Mouse (Mus musculus): ENCODE results near the gene Cdc14a.

The Cdc14a gene

DNA sequence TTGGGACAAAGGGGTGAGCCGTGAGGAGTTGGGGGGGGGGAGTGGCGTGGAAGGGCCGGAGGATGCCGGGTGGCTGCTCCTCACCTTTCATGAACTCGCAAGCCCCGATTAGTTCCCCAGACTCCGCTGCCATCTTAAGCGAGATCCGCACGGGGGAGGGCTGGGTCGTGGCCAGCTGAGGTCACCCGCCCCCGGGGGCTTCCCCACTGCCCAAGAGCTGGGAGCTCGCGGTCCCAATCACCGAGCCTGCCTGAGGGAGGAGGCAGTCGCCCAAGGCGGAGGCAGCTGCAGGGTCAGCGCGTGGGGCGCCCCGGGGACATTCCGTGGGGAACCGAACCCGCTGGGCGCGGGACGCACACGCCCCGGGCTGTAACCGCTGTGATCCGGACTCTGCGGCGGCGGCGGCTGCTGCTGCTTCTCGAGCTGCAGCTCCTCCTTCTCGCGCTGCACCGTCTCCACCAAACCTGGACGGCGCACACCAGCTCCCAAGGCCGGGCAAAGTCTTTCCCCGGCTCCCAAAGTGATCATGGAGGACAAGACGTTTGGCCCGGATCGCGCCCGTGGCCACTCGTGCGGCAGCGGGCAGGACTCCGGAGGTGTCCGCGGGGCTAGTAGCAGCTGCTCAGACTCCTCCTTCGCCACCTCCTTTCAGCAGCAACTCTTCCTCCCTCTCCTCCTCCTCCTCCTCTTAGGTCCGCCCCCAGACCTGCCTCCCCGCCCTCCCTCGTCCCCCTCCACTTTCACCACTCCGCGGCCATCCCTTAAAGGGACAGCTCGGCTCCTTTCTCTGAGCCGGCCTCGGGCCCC lies at the start of gene Cdc14a:
Gene Cdc14a, minus strand, starts transcription at position 680 of the 807 bp plus-strand sequence.
- CTCF ChIA-PET: interaction anchor here (0.6 to 2.9 kb wide), 27 partner anchors 12 to 345 kb away, joined by 3 to 20 read pairs (median 4); partner anchors contain the start of genes Dbt (in 2 of the 4) and Rtca (in 2 of the 4)
- POLR2A ChIA-PET: interaction anchor here (0.5 to 2.5 kb wide), 44 partner anchors 9 to 734 kb away, joined by 3 to 15 read pairs (median 4); partner anchors contain the start of genes Dbt (in 2 of the 4), Sass6 (in 2 of the 4) and Rtca (in 1 of the 4)

DNA sequence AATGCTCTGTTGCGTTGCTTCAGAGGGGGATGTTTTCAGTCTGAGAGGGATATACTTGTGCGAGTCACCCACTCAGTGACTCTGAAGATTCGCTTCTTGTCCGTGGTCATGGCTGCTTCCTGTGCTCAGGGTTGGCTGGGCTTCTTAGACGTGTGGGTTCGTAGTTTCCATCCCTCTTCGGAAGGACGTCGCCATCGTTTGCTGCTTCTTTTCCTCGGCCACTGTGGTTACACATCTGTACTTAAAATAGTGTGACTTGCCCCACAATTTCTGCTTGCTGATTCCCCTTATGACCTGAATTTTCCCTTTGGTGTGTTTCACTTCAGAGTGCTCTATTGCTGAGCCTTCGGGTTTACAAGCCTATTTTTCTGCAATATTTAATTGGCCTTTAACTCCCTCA lies 41.9 kb upstream of the Cdc14a start:
- ChIA-PET POLR2A (no interaction called here), CTCF (no interaction called here)

DNA sequence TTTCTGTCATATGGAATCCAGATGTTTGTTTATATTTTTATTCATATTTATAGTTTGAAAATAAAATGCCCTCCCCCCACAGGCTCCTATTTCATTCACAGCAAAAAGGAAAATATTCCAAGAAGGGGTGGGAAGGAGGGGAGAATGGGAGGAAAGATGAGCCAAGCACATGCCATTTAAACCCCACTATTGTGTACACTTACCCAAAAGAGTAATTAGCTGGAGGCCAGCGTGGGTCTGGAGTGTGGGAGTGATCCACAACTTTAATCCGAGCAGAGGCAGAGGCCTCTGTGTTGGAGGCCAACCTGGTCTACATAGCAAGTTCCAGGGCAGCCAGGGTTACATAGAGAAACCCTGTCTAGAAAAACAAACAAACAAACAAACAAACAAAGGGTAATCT lies 40.5 kb upstream of the Cdc14a start:
- ChIA-PET POLR2A (no interaction called here), CTCF (no interaction called here)

DNA sequence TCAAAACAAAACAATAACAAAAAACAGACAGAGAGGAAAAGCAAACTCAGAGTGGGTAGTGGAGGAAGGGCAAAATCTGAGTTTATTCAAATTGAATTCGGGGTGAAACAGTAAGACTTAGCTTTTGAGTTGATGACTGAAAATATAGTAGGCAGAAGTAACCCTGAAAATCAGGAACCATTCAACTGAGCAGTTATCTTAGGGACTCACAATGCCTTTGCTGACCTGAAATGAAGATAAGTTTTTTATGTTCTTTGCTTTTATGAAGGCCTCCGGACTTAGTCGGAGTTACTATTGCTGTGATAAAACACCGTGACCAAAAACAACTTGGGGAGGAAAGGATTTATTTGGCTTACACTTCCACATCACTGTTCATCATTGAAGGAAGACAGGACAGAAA lies 37.2 kb upstream of the Cdc14a start:
- CTCF ChIA-PET: interaction anchor here in 1 of 4 experiments (0.6 kb wide), 1 partner anchor 37 kb away, joined by 3 read pairs; the partner anchor contains the start of gene Cdc14a
- POLR2A ChIA-PET: interaction anchor here in 1 of 4 experiments (1.3 kb wide), 1 partner anchor 10 kb away, joined by 5 read pairs; no protein-coding TSS in a partner anchor

DNA sequence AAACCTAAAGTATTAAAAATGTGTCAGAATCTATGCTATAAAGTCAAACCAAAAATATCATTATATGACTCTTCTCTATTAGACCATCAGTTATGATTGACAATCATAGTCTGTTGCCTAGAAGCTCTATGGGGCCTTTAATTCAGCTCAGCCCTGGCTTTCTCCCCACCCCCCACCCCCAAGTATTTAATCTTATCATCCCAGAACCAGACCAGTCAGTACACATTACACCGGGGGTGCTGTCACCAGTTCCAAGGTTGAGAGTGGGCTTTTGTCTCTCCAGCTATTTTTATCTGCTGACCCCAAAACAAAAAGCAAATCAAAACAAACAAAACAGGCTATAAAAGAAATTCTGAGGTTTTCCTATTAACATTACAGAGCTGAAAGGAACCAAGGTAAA lies 30.7 kb upstream of the Cdc14a start:
- POLR2A ChIA-PET: interaction anchor here in 1 of 4 experiments (0.6 to 1.2 kb wide), 2 partner anchors 14 to 56 kb away, joined by 3 read pairs; no protein-coding TSS in a partner anchor
- CTCF ChIA-PET: no interaction called here

DNA sequence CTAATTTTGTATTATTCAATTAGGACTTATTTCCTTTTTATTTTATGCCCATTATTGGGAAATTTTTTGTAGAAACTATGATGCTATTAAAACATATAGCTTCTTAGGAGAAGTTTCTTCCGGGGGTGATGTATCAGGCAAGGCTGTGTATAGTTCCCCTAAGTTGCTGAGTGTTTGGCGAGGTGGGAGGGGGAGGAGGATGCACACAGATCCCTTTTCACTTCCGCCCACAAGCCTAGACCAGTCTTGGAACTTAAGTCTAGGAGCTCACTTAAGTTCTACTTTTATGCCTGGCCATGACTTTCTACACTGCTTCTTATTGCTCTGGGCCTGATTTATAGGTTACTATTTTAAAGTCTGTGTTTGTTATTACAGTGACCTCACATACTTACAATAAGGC lies 26.9 kb upstream of the Cdc14a start:
- CTCF ChIA-PET: no interaction called here

DNA sequence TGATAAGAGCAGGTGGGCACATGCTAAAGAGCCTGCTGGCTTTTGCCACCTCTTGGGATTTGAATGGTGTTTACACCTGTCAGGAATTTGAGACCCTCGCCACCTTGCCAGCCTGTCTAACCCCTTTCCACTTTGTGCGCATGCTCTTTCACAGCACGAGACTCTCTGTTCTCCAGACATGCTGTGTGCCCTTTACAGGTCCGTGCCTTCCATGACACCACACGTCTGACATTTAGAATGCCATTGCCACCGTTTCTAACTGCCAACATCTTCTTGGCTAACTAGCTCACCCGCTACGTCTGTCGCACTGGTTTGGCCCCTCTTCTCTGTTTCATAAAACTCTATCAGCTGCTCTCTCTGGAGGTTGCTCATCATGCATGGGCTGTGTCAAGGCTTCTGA lies 20.5 kb upstream of the Cdc14a start:
- ChIA-PET CTCF (no interaction called here), POLR2A (interaction anchor here in 1 of 4 experiments (0.8 kb wide), 1 partner anchor 64 kb away, joined by 3 read pairs; no protein-coding TSS in a partner anchor)

More for the DNA sequence above, 26.9 kb upstream of the Cdc14a start:
- POLR2A ChIA-PET: interaction anchor here in 3 of 4 experiments (0.8 to 1.5 kb wide), 6 partner anchors 9 to 37 kb away, joined by 3 to 5 read pairs (median 3); partner anchors contain the start of gene Cdc14a (in 1 of the 3)

DNA sequence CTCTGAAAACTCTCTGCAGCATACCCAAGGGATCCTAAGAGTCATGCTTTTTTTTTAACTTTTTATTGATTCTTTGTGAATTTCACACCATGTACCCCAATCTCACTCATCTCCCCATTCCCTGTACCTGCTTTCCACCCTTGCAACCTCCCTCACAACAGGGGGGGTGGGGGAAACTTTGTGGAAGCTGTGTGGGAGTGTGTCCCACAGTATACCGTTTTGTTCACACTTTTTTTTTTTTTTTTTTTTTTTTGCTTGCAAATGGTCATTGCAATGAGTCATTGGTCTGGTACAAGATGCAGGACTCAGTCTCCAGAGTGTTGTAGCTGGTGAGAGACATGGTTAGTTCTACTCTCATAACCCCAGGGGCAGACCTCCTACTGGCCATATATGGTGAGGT lies 19.0 kb upstream of the Cdc14a start:
- ChIA-PET CTCF (interaction anchor here in 1 of 4 experiments (1.1 kb wide), 1 partner anchor 18 kb away, joined by 3 read pairs; no protein-coding TSS in a partner anchor), POLR2A (interaction anchor here in 1 of 4 experiments (1.1 to 1.3 kb wide), 2 partner anchors 20 to 34 kb away, joined by 3 to 10 read pairs; no protein-coding TSS in a partner anchor)

DNA sequence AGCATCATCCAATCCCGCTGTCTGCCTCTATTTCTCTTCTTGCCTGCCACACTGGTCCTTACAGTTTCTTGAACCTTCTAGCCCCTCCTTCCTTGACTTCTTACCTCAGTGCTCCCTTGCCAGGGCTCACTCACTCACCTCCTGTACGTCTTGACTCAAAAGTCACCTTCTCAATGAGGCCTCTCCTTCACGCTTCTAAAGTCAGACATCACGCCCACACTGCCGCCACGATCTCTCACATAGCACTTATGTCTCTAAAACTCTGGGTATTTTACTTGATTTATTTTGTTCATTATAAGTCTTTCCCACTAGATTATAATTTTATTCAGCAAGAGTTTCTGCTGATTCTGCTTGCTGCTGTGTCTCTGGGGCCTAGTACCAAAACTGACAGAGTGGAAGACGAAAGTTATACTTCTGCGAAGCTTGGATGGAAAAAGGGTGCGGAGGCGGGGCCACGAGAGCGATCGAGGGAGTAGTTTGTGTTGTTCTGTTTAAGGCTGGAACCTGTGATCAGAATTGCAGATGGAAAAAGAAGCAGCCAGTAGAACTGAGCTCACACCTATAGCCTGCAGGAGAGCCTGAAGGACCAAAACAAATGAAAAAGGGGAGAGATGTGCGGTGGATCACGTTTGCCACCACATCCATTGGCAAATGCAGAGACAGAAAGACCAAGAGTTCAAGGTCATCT lies 17.8 kb upstream of the Cdc14a start:
- CTCF ChIA-PET: interaction anchor here in 1 of 4 experiments (0.5 to 1.1 kb wide), 2 partner anchors 17 to 18 kb away, joined by 3 to 4 read pairs; partner anchors contain the start of gene Cdc14a
- POLR2A ChIA-PET: interaction anchor here in 1 of 4 experiments (0.7 to 1.3 kb wide), 4 partner anchors 9 to 33 kb away, joined by 3 to 10 read pairs (median 3); no protein-coding TSS in a partner anchor

DNA sequence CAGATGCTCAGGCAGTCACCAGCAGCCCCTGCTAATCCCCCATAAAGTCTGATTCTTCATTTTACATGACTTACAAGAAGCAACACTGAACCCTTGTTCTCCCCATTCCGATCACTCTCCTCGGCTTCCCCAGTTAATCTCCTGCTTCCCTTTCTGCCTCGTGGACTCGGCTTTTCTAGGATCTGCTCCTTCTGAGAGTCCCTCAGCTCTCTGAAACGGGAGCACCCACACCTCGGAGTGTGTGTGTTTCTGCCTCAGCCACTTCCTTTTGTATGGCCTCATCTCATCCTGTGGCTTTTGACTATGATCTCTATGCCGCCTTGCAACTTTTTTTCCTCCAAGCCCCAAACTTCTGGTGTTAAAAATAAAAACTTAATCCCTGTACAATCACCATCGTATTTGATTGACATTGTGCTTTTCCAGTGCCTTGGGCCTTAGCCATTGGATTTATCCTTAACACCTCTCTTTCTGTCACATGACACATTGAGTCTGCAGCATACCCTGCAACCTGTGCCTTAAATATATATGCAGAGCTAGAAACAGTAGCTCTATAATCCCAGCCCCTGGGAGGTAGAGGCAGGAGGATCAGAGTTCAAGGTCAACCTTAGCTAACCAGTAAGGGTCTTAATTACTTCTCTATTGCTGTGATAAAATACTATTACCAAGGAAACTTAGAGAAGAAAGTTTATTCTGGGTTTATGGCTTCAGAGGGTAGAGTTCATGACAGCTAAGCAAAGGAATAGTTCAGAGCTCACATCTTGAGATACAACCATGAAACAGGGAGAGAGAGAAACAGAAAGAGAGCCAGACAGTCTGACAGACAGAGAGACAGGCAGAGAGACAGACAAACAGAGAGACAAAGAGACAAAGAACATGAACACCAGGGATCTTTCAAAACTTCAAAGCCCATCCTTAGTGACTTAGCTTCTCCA lies 16.5 kb upstream of the Cdc14a start:
- CTCF ChIA-PET: no interaction called here
- POLR2A ChIA-PET: interaction anchor here in 2 of 4 experiments (0.5 to 1.4 kb wide), 5 partner anchors 8 to 107 kb away, joined by 3 to 5 read pairs (median 4); partner anchors contain the start of genes Cdc14a (in 1 of the 2) and Dbt (in 1 of the 2)

DNA sequence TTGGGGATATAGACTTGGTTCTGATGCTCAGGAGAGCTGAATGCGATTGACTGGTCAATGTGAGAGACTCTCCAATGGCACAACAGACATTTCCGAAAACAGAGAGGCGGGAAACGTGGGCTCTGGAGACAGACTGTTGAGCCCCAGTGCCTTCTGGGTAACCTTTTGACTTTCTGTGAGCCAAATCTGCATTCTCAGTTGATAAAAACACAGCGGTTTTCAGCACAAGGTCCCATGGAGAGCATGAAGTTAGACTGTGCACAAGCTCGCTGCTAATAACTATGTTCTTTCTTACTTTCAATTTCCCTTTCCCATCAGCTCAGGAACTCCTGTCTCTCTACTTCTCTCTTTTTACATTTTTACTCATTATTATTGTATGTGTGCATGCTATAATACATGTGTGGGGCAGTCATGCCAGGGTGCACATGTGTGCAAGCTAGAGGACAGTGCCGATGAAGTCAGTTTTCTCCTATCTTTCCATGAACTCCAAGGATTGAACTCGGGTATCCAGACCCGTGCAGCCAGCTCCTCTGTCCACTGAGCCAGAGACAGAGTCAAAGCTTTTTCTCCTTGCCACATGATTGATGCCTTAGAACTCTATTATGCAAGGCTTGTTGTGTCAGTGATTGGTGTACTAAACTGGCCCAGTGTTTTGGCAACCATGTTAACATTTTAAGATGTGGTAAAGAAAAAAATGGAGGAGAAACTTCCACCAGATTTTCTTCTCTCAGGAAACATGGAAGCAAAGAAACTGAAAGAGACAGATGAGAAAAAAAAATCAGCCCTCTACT lies 13.2 kb upstream of the Cdc14a start:
- ChIA-PET CTCF (no interaction called here), POLR2A (interaction anchor here in 2 of 4 experiments (0.6 to 0.7 kb wide), 2 partner anchors 14 to 83 kb away, joined by 3 read pairs; no protein-coding TSS in a partner anchor)

DNA sequence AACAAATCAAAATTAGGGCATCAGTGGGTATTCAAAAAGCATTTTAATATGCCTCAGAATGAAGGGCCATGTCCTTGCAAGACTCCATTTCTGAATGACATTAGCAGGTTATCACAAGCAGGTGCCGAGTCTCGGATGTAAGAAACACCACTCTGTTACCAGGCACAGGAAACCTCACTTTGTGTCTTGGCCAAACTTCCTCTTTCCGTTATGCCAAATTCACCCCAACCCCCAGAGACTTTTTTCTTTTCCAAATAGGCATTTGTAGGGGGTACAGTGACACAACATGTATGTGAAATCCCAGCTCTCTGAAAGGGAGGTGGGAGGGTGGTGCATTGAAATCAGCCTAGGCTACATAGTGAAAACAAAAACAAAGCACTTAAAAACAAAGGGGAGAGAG lies 12.3 kb upstream of the Cdc14a start:
- ChIA-PET CTCF (no interaction called here), POLR2A (interaction anchor here in 1 of 4 experiments (0.7 kb wide), 1 partner anchor 13 kb away, joined by 3 read pairs; no protein-coding TSS in a partner anchor)

DNA sequence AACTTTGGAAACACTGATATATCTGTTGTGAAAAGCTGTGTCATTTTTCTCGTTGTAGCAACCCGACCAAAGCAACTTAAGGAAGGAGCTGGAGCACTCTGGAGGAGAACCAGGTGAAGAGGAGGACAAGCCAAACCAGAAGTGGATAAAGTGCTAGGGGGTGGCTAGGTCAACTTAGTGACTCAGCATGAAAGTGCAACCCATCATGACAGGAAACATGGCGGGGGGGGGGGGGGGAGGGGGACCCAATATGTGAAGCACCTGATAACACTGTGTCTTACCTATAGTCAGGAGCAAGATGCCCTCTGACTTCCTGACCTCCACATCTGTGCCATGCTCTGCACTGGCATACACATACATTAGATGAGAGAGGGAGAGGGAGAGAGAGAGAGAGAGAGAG lies 10.9 kb upstream of the Cdc14a start:
- ChIA-PET CTCF (interaction anchor here in 1 of 4 experiments (0.5 kb wide), 1 partner anchor 11 kb away, joined by 3 read pairs; the partner anchor contains the start of gene Cdc14a), POLR2A (interaction anchor here in 1 of 4 experiments (0.7 to 1.6 kb wide), 2 partner anchors 12 to 260 kb away, joined by 5 read pairs; no protein-coding TSS in a partner anchor)

DNA sequence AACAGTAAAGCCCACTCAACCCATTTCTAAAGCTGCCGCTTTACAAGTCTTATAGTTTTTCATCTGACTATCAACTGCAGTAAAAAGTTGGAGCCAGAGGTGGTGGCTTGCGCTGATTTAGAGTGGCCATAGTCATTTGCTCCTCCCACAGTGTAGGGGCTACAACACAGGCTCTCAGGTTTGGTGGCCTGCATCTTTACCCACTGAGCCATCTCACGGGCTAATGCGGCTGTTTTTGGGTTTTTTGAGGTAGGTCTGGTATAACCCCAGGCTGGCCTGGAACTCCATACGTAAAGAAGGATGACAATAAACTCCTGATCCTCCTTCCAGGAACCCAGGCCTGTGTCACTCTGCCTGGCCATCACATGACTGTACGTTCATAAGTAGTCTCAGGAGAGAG lies 2.1 kb upstream of the Cdc14a start:
- CTCF ChIA-PET: interaction anchor here in 1 of 4 experiments (2.9 kb wide), 1 partner anchor 87 kb away, joined by 9 read pairs; the partner anchor contains the start of gene Dbt
- POLR2A ChIA-PET: interaction anchor here in 1 of 4 experiments (1.3 to 2.5 kb wide), 2 partner anchors 15 to 89 kb away, joined by 3 to 5 read pairs; no protein-coding TSS in a partner anchor

DNA sequence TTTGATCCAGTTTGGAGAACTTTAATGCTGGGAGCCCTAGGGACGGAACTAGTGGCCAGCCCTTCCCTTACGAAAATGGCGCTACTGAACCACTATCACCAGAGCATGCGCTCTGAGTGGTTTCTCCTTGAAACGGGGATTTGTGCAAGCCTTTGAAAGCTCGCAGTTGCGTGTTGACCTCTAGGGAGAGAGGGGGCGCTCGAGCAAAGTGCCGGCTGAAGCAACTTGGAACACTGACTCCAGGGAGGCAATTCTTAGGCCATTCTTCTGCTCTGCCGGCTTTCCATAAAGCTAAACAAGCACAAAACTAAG lies 1.1 kb upstream of the Cdc14a start:
- ChIA-PET CTCF (interaction anchor here (0.5 to 2.9 kb wide), 19 partner anchors 9 to 343 kb away, joined by 3 to 20 read pairs (median 4); partner anchors contain the start of genes Dbt (in 1 of the 4), Rtca (in 1 of the 4) and Sass6 (in 1 of the 4)), POLR2A (interaction anchor here (0.5 to 2.5 kb wide), 19 partner anchors 14 to 881 kb away, joined by 3 to 15 read pairs (median 4); partner anchors contain the start of genes Dbt (in 1 of the 4) and Rtca (in 1 of the 4))

DNA sequence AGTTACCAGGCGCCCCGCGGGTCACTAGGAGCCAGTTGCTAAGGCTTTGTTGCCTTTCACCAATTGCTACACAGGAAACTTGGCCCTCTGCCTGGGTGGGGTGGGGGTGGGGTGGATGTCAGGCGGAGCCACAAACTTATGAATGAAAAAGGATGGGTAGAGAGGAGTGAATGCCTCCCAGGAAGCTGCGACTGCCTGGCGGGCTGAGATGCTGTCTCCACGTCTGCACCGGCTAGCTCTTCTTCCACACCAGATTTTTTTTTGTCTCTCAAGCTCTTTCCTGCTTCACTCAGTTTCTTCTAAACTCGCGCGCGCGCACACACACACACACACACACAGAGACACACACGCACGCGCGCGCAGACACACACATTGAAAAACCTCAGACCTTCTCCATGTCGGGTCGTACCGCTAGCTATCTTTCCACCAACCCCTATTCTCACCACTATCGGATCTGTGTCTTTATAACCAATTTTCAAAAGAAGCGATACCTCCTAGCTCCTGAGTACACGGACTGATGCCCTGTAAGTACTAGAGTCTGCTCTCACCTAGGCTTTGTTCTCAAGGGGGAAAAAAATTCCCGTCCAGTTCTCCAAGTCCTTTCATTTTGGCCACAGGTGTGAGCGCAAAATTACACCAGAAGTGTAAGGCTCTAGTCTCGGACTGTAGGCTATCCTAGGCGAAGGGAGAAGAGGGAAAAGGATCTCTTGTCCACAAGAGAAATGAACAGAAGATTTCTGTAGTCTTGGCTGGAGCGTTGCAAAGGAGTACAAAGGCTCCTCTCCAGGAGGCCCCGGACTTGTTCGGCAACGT lies 534 bp upstream of the Cdc14a start:
- CTCF ChIA-PET: interaction anchor here (0.5 to 2.9 kb wide), 31 partner anchors 8 to 344 kb away, joined by 3 to 20 read pairs (median 3); partner anchors contain the start of genes Dbt (in 2 of the 4), Rtca (in 2 of the 4) and Sass6 (in 1 of the 4)

More for the DNA sequence above, 534 bp upstream of the Cdc14a start:
- POLR2A ChIA-PET: interaction anchor here (0.5 to 2.5 kb wide), 42 partner anchors 10 to 882 kb away, joined by 3 to 15 read pairs (median 4); partner anchors contain the start of genes Dbt (in 2 of the 4), Rtca (in 1 of the 4) and Sass6 (in 1 of the 4)

All from embryonic stem cell, embryonic (primary cell).